Mouse (Mus musculus): ENCODE results near the gene Prnp. TPM values are rescaled to one million over a fixed set of nuclear protein-coding genes. Genes with fewer than 3 reads are reported as not detected.

Gene Prnp
- total and polyA plus RNA-seq, 3 experiments: 18.3 to 24.0 TPM; not detected in 1

- Histone ChIP-seq H3K79me2 (ENCODE audit: control insufficient read depth, insufficient read depth, low read length, poor library complexity) (no peaks in the 10 kb centered on the region), H3K36me3 (ENCODE audit: control insufficient read depth in 1 of 2, insufficient read depth in 2 of 2, low read length in 2 of 2) (peaks cover 0 to 5% of the 10 kb centered on the region in 2 experiments; a peak in 1 of 4 replicates), H3K27me3 (ENCODE audit: control insufficient read depth in 1 of 2, insufficient read depth in 2 of 2, low read length in 2 of 2) (no peaks in the 10 kb centered on the region), H3K4me1 (ENCODE audit: control insufficient read depth in 1 of 2, insufficient read depth in 2 of 2, low read length in 2 of 2) (peaks cover 0 to 8% of the 10 kb centered on the region in 2 experiments; a peak in 2 of 4 replicates), H3K9me3 (replicated peaks; ENCODE audit: insufficient read depth, low read length) (no peaks in the 10 kb centered on the region), H3K9ac (ENCODE audit: control insufficient read depth, low read depth, low read length, poor library complexity, severe bottlenecking) (no peak overlapping the region), H3K4me3 (ENCODE audit: control insufficient read depth in 1 of 2, insufficient read depth in 1 of 2, low read depth in 2 of 2, low read length in 2 of 2) (no peak overlapping the region), H3K27ac (ENCODE audit: control insufficient read depth, low read depth, low read length) (no peak overlapping the region)
- DNase-seq (ENCODE audit: low read depth, low spot score): peak; percentile 48
- TF ChIP-seq GABPA (IDR thresholded peaks at IDR 0.05; ENCODE audit: low read depth, low read length): no peak
- TF ChIP-seq TAL1 (IDR thresholded peaks at IDR 0.05; ENCODE audit: low read length): peak; percentile 85
- peak; percentile 28; the same call in 1 of the 2 replicates for TF ChIP-seq SIN3A (IDR thresholded peaks at IDR 0.05; ENCODE audit: low read length)
- peak; percentile 48; the same call in 1 of the 2 replicates for TF ChIP-seq ETS1 (IDR thresholded peaks at IDR 0.05; ENCODE audit: low read depth, low read length)
- no peak for TF ChIP-seq UBTF (IDR thresholded peaks at IDR 0.05; ENCODE audit: borderline replicate concordance, insufficient read depth, low read depth, low read length)
- peak; percentile 88 for TF ChIP-seq ZNF384 (IDR thresholded peaks at IDR 0.05; ENCODE audit: low read depth, low read length)
- TF ChIP-seq TCF12 (IDR thresholded peaks at IDR 0.05; ENCODE audit: low read depth, low read length): peak; percentile 86
- no peak for TF ChIP-seq ZC3H11A (IDR thresholded peaks at IDR 0.05; ENCODE audit: low read depth, low read length)
- TF ChIP-seq SMC3 (IDR thresholded peaks at IDR 0.05; ENCODE audit: low read depth, low read length): 0 out of 2 replicates have a peak, but pooled peaks have one; percentile 2
- TF ChIP-seq NELFE (IDR thresholded peaks at IDR 0.05; ENCODE audit: low read depth, low read length): no peak
- TF ChIP-seq EP300 (IDR thresholded peaks at IDR 0.05; ENCODE audit: low read depth in 1 of 2, low read length in 2 of 2): peak; percentile 77 to 88
- peak; percentile 78 for TF ChIP-seq GATA1 (IDR thresholded peaks at IDR 0.05; ENCODE audit: low read depth, low read length)
- peak; percentile 58; the same call in 1 of the 2 replicates for TF ChIP-seq RCOR1 (IDR thresholded peaks at IDR 0.05; ENCODE audit: low read depth, low read length)
- no peak for TF ChIP-seq BHLHE40 (IDR thresholded peaks at IDR 0.05; ENCODE audit: borderline replicate concordance, low read depth, low read length)
Observed at GRCm38 (mm10) chr2:131940506-131940905, 30.8 kb downstream of the Prnp start.

GRCm38 (mm10) chr2:131941501-131941900 lies 31.8 kb downstream of the Prnp start:
- Histone ChIP-seq H3K4me3 (ENCODE audit: control insufficient read depth in 1 of 2, insufficient read depth in 1 of 2, low read depth in 2 of 2, low read length in 2 of 2) (no peak overlapping the region), H3K79me2 (ENCODE audit: control insufficient read depth, insufficient read depth, low read length, poor library complexity) (no peaks in the 10 kb centered on the region), H3K27ac (ENCODE audit: control insufficient read depth, low read depth, low read length) (no peak overlapping the region), H3K4me1 (ENCODE audit: control insufficient read depth in 1 of 2, insufficient read depth in 2 of 2, low read length in 2 of 2) (peaks cover 0 to 8% of the 10 kb centered on the region in 2 experiments; a peak in 2 of 4 replicates), H3K27me3 (ENCODE audit: control insufficient read depth in 1 of 2, insufficient read depth in 2 of 2, low read length in 2 of 2) (no peaks in the 10 kb centered on the region), H3K36me3 (ENCODE audit: control insufficient read depth in 1 of 2, insufficient read depth in 2 of 2, low read length in 2 of 2) (peaks cover 0 to 5% of the 10 kb centered on the region in 2 experiments; a peak in 1 of 4 replicates), H3K9ac (ENCODE audit: control insufficient read depth, low read depth, low read length, poor library complexity, severe bottlenecking) (no peak overlapping the region), H3K9me3 (replicated peaks; ENCODE audit: insufficient read depth, low read length) (no peaks in the 10 kb centered on the region)
- TF ChIP-seq E2F4 (IDR thresholded peaks at IDR 0.05; ENCODE audit: borderline replicate concordance, low read depth, low read length) (no peak), EP300 (IDR thresholded peaks at IDR 0.05; ENCODE audit: low read depth in 1 of 2, low read length in 2 of 2) (no peak), MAZ (IDR thresholded peaks at IDR 0.05; ENCODE audit: low read depth, low read length) (no peak), SMC3 (IDR thresholded peaks at IDR 0.05; ENCODE audit: low read depth, low read length) (no peak), MAX (IDR thresholded peaks at IDR 0.05; ENCODE audit: low read length) (no peak), ZNF384 (IDR thresholded peaks at IDR 0.05; ENCODE audit: low read depth, low read length) (no peak), BHLHE40 (IDR thresholded peaks at IDR 0.05; ENCODE audit: borderline replicate concordance, low read depth, low read length) (no peak), CHD2 (IDR thresholded peaks at IDR 0.05; ENCODE audit: low read length) (no peak), POLR2AphosphoS5 (IDR thresholded peaks at IDR 0.05; ENCODE audit: borderline replicate concordance, low read depth, low read length) (no peak), MXI1 (IDR thresholded peaks at IDR 0.05; ENCODE audit: low read depth, low read length) (no peak)
- DNase-seq (ENCODE audit: low read depth, low spot score): no peak
